Mouse (Mus musculus) central nervous system, embryonic 14 days (tissue): ENCODE results near the gene Serpina11. TPM values are rescaled to one million over a fixed set of nuclear protein-coding genes. Genes with fewer than 3 reads are reported as not detected.

ENCODE experiments used
- polyA plus RNA-seq: library from polyadenylated mRNA; depleted of rRNA; stranded (reverse); fragments of >200 nt; gene quantifications from 2 replicates; pipeline ENCODE4 v1.2.3, GENCODE M21; 2012; rRNA removed

Serpina11 gene
- polyA plus RNA-seq, result not detected in 2 replicates

DNA sequence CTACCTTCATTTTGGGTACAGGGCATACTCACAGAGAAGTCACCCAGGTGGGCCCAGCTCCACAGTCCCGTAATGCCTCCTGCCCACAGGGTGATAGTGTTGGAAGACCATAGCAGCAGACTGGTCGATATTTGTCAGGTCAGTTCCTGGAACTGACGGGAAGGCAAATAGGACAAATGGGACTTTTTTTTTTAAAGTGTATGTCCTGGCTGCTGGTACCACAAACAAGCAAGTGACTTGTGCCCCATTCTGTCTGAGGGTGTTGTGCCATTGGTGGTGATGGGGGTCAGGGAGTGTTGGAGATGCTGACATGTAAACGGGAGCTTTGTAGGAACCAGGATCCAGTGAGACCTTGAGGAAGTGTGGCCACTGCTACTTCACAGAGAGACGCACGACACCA lies at the start of gene Serpina11:
Gene Serpina11, minus strand, starts transcription at position 101 of the 400 bp plus-strand sequence.

GRCm38 (mm10) chr12:104013620-104014019 lies 23.9 kb upstream of the Serpina11 start, which contains the start of gene Serpina9:
Serpina9 (minus strand) TSS chr12:104013755.

GRCm38 (mm10) chr12:103958798-103959197 lies 31.0 kb downstream of the Serpina11 start, which contains the start of gene Serpina1e:
Serpina1e (minus strand) TSS chr12:103958975.

Other genes with a start within 250 kb of the Serpina11 start
- not detected in 2 replicates for gene Serpina1d, start 216.4 kb downstream of the Serpina11 start, polyA plus RNA-seq
- 0.06 and 0.16 TPM in 2 replicates for gene Serpina1b, start 159.6 kb downstream of the Serpina11 start, polyA plus RNA-seq
- not detected in 2 replicates for gene Serpina1a, start 126.4 kb downstream of the Serpina11 start, polyA plus RNA-seq
- gene Serpina1c, start 85.1 kb downstream of the Serpina11 start, polyA plus RNA-seq, result 0.08 TPM in 1 of 2 replicates, not detected in the other
- 0.08 TPM in 1 of 2 replicates, not detected in the other for gene Serpina1e, start 31.0 kb downstream of the Serpina11 start, polyA plus RNA-seq
- gene Serpina9, start 23.8 kb upstream of the Serpina11 start, polyA plus RNA-seq, result 0.09 TPM in 1 of 2 replicates, not detected in the other
- not detected in 2 replicates for gene Serpina12, start 54.5 kb upstream of the Serpina11 start, polyA plus RNA-seq
- not detected in 2 replicates for gene Serpina5, start 111.2 kb upstream of the Serpina11 start, polyA plus RNA-seq
- gene Serpina3a, start 122.8 kb upstream of the Serpina11 start, polyA plus RNA-seq, result not detected in 2 replicates
- not detected in 2 replicates for gene Serpina3b, start 138.0 kb upstream of the Serpina11 start, polyA plus RNA-seq
- not detected in 2 replicates for gene Serpina3c, start 163.9 kb upstream of the Serpina11 start, polyA plus RNA-seq
- 0.22 and 0.59 TPM in 2 replicates for gene Serpina3f, start 224.6 kb upstream of the Serpina11 start, polyA plus RNA-seq
- 0.92 and 4.2 TPM in 2 replicates for gene Serpina3g, start 246.3 kb upstream of the Serpina11 start, polyA plus RNA-seq